Mouse (Mus musculus): ENCODE data around the gene Kmt2c.

Kmt2c gene

DNA sequence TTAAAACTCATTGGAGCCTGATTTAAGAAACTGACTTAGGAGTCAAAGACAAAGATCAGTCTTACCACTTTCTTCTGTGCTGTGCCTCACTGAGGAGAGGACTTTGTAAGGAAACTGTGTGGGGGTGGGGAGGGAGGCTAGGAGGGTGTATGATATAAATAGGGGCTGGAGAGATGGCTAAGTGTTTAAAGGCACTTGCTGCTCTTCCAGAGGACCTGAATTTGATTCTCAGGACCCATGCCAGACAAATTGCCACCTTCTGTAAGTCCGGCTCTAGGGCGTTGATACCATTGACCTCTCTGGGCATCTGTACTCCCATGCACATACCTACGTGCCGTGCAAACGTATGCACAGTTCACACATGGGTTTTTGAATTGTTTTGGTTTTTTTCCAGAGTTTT, 7.5 kb upstream of the Kmt2c start:
- DNase-seq, result no peak

DNA sequence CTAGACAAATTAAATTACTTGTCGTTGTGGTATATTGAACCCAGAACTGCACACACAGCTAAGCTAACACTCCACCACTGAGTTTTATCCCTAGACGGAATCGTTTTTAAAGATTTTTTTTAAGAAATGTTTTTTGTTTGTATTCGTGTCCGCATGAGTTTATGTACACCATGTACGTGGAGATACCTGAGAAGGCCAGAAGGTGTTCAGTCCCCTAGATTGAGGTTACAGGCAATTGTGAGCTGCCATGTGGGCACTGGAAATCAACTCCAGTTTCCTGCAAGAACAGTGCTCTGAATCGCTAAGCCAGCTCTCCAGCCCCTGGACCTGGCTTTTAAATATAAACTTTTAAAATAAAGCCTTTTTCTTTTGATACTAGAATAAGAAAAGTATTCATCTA, 2.1 kb upstream of the Kmt2c start:
- peak; percentile 5 to 8 for DNase-seq

GRCm38 (mm10) chr5:25499423-25500398, 1.1 kb upstream of the Kmt2c start:
- peak; percentile 98 to 99 for DNase-seq

- DNase-seq, result peak in 1 of 2 experiments; percentile 74
Measured at GRCm38 (mm10) chr5:25498821-25499422, 339 bp upstream of the Kmt2c start.

- peak; percentile 54 for DNase-seq
Measured at GRCm38 (mm10) chr5:25497720-25498345, 750 bp downstream of the Kmt2c start.

GRCm38 (mm10) chr5:25497369-25497719, 1.2 kb downstream of the Kmt2c start:
- no peak for DNase-seq

- no peak for DNase-seq
Measured at GRCm38 (mm10) chr5:25496652-25497051, 1.9 kb downstream of the Kmt2c start.

DNA sequence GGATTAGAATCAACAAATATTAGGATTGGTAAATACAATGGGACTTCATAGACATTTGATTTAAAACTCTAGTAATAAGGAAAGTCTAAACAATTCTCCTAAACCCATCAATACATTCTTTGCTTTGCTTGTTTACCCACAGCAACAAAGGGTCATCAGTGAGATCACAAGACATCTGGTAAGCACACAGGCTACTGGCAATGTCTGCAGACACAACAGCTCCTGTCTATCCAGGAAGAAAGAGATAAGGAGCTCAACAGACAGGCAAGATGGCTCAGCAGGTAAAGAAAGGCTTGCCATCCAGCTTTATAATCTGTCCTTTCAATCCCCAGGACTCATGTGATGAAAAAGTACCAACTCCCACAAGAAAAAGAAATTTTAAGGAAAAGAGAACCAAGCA, 19.7 kb downstream of the Kmt2c start:
- DNase-seq, result no peak

DNA sequence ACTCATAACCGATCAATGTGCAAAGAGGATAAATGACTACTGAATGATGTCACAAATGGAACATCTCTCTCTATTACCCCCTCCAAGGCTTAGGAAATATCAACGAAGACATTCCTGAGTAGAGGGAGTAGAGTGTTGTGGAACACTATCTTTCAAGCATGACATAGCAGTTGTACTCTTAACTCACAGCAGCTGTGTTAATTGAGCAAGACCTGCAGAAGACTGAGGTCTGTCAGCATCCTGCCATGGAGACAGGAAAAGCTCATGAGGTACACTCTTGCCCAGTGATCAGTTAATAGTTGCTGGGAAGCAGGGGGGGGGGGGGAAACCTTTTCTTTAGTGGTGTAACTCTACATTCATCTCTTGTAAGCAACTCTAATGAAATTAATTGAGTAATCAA, 22.8 kb downstream of the Kmt2c start:
- no peak for DNase-seq

GRCm38 (mm10) chr5:25472070-25472469, 26.5 kb downstream of the Kmt2c start:
- DNase-seq, result no peak

DNA sequence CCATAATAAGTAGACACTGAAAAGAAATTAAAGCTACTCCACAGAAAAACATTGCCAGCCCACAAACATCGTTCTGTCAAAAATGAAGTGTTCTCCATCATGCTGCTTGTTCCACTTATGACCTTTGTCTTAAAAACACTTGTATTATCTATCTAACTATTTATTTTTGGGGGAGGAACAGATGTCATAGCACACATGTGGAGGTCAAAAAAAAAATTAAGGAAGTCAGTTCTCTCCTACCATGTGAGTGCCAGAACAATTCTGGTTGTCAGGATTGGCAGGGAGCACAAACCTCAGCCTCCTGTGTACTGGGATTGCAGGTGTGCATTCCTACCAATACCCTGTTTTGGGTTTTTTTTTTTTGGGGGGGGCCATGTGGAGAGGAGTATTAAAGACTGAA, 36.6 kb downstream of the Kmt2c start:
- DNase-seq, result no peak

- peak in 1 of 2 experiments; percentile 7 for DNase-seq
Measured at GRCm38 (mm10) chr5:25455432-25455831, 43.2 kb downstream of the Kmt2c start.

DNA sequence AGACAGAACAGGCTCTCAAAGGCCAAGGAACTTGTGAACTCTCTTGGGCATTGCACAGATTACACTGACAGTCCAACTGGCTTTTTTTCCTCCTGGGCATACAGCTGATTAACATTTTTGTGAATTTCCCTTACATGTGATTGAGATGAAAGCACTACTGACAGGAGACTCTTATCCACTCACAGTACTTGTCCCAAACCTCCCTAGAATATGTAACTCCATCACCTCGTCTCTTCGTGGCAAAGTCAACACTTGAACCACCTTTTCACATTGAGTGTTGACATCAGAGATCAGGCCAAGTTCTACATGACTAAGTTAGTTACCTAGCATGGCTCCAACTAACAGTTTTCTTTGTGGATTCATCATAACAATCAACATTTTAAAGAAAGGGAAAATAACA, 45.9 kb downstream of the Kmt2c start:
- no peak for DNase-seq

- no peak for DNase-seq
Measured at GRCm38 (mm10) chr5:25437508-25437907, 61.1 kb downstream of the Kmt2c start.

GRCm38 (mm10) chr5:25436081-25436480, 62.5 kb downstream of the Kmt2c start:
- peak; percentile 65 to 72 for DNase-seq

- no peak for DNase-seq
Measured at GRCm38 (mm10) chr5:25422576-25422975, 76.0 kb downstream of the Kmt2c start.

DNA sequence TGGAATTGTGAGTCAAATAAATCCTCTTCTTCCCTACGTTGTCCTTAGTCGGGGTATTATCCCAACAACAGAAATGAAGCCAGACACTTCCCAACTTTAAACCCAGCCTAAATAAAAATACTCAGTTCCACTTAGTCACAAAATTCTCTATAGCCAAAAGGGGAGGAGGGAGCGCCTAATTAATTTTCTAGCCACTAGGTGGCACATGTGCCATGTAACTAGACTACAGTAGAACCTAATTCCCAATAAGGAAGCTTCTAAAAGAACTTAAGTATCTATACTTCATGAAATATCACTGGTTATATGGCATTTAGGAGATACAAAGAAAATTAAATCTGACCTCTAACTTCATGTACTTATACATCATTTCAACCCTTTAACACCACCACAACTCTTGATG, 78.0 kb downstream of the Kmt2c start:
- peak; percentile 74 to 78 for DNase-seq

- DNase-seq, result no peak
Measured at GRCm38 (mm10) chr5:25415382-25415781, 83.2 kb downstream of the Kmt2c start.

DNA sequence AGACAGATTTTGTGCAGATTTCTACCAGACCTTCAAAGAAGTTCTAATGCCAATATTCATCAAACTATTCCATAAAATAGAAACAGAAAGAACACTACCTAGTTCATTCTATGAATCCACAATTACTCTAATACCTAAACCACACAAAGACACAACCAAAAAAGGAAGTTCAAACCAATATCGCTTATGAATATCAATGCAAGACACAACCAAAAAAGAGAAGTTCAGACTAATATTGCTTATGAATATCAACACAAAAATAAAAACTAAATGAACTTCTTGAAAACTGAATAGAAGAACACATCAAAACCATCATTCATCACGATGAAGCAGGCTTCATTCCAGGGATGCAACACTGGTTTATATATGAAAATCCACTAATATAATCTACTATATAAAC, 101.9 kb downstream of the Kmt2c start:
- no peak for DNase-seq

DNA sequence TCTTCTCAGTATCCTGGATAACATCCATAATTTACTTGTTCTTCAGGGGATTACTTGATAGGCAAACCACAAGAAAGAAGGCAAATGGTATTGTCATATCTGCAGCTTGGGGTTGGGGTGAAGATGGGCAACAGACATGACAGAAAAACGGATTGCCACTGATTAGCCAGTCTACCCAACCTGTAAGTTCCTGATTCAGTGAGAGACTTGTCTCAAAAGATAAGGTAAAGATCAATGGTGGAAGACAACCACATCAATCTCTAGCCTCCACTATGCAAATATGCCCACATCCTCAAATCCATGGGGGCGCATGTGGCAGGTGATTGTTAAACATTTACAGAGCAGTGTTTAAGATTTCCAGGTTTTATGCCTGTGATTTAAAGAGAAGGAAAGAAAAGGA, 105.9 kb downstream of the Kmt2c start:
- DNase-seq, result no peak

- DNase-seq, result no peak
Measured at GRCm38 (mm10) chr5:25383581-25383980, 115.0 kb downstream of the Kmt2c start.

- DNase-seq, result no peak
Measured at GRCm38 (mm10) chr5:25379188-25379587, 119.4 kb downstream of the Kmt2c start.

- DNase-seq, result no peak
Measured at GRCm38 (mm10) chr5:25368420-25368819, 130.2 kb downstream of the Kmt2c start.

- no peak for DNase-seq
Measured at GRCm38 (mm10) chr5:25367126-25367525, 131.5 kb downstream of the Kmt2c start.

All from B cell, adult 2 months (primary cell).